ENCODE assay signal across 8 mouse cellular contexts in genomic region chr11:60106543-60107110, GRCm38 (mm10). TPM values are rescaled to one million over a fixed set of nuclear protein-coding genes. Genes with fewer than 3 reads are reported as not detected.
DNase-seq lines count a peak whose midpoint lies in the region; ATAC-seq and TF ChIP-seq lines count a peak whose summit lies in the region.

No protein-coding gene starts in this region.

- no peaks in the 10 kb centered on the region for H3K9me3 ChIP-seq in erythroblast, embryonic 14.5 days (ENCODE audit: control insufficient read depth, low read length)
- H3K9me3 ChIP-seq in hindbrain, postnatal 0 days (ENCODE audit: low read length): no peaks in the 10 kb centered on the region
- no peaks in the 10 kb centered on the region for H3K9me3 ChIP-seq in stomach, embryonic 16.5 days (replicated peaks; ENCODE audit: control insufficient read depth, low read length)

- H3K27ac ChIP-seq in hindbrain, postnatal 0 days: peak overlapping the region; percentile 98
- H3K27ac ChIP-seq in stomach, embryonic 16.5 days (ENCODE audit: low read length): peak overlapping the region; percentile 98

- TF ChIP-seq CTCF in hindbrain, postnatal 0 days (IDR thresholded peaks at IDR 0.05; ENCODE audit: low read depth): no peak

- WGBS in hindbrain, postnatal 0 days: 0% methylated on average over 14 of the region's 14 CpGs
- WGBS in stomach, embryonic 16.5 days: 4% methylated on average over 14 of the region's 14 CpGs

- no peak for ATAC-seq in erythroblast, adult 5-6 weeks (replicated peaks; ENCODE audit: low FRiP score, poor library complexity, severe bottlenecking)
- ATAC-seq in hindbrain, postnatal 0 days: peak; percentile 22
- peak; percentile 57 for ATAC-seq in megakaryocyte-erythroid progenitor cell, adult 5-6 weeks (replicated peaks; ENCODE audit: low FRiP score, low TSS enrichment, poor library complexity, severe bottlenecking)
- ATAC-seq in stomach, embryonic 16.5 days (ENCODE audit: insufficient read depth, low FRiP score): peak; percentile 30

- peak overlapping the region; percentile 90 for H3K4me2 ChIP-seq in hindbrain, postnatal 0 days (ENCODE audit: low read depth, low read length)
- H3K4me2 ChIP-seq in stomach, embryonic 16.5 days (ENCODE audit: low read depth, low read length): peak overlapping the region; percentile 89

- H3K4me3 ChIP-seq in erythroblast, embryonic 14.5 days (replicated peaks): peak overlapping the region; percentile 88
- H3K4me3 ChIP-seq in hindbrain, postnatal 0 days (ENCODE audit: low read length): peak overlapping the region; percentile 96
- peak overlapping the region; percentile 71 for H3K4me3 ChIP-seq in stomach, embryonic 16.5 days (replicated peaks; ENCODE audit: low read length)

- H3K36me3 ChIP-seq in erythroblast, embryonic 14.5 days (ENCODE audit: control insufficient read depth): peaks cover 13% of the 10 kb centered on the region
- H3K36me3 ChIP-seq in hindbrain, postnatal 0 days (ENCODE audit: insufficient read depth, low read length): no peaks in the 10 kb centered on the region
- no peaks in the 10 kb centered on the region for H3K36me3 ChIP-seq in stomach, embryonic 16.5 days (ENCODE audit: control insufficient read depth, insufficient read depth, low read length)

- H3K4me1 ChIP-seq in erythroblast, embryonic 14.5 days (ENCODE audit: control insufficient read depth): peaks cover 85% of the 10 kb centered on the region
- H3K4me1 ChIP-seq in hindbrain, postnatal 0 days (ENCODE audit: insufficient read depth, low read length): peaks cover 34% of the 10 kb centered on the region
- H3K4me1 ChIP-seq in stomach, embryonic 16.5 days (ENCODE audit: control insufficient read depth, insufficient read depth, low read length): peaks cover 54% of the 10 kb centered on the region

- peak overlapping the region; percentile 99 for H3K9ac ChIP-seq in hindbrain, postnatal 0 days (replicated peaks; ENCODE audit: low read length)
- H3K9ac ChIP-seq in stomach, embryonic 16.5 days (ENCODE audit: low read length): peak overlapping the region; percentile 100

- DNase-seq in cerebellum, adult 8-10 months: peak; percentile 37
- DNase-seq in gastrocnemius, postnatal 10 days: peak; percentile 47
- DNase-seq in hindbrain, postnatal 0 days (ENCODE audit: low spot score): peak; percentile 16
- peak; percentile 50 to 86 for DNase-seq in left cerebral cortex, adult 8-10 months (ENCODE audit: low spot score in 2 of 2)

- H3K27me3 ChIP-seq in erythroblast, embryonic 14.5 days (ENCODE audit: control insufficient read depth): no peaks in the 10 kb centered on the region
- H3K27me3 ChIP-seq in hindbrain, postnatal 0 days (ENCODE audit: insufficient read depth, low read length): no peaks in the 10 kb centered on the region
- H3K27me3 ChIP-seq in stomach, embryonic 16.5 days (ENCODE audit: control insufficient read depth, insufficient read depth, low read length): no peaks in the 10 kb centered on the region

RNA-seq across cellular contexts. Expression of gene Rai1, which starts 1.8 kb away (rescaled TPM):
- polyA plus RNA-seq in erythroblast, embryonic 14.5 days (2012): 1.9 and 2.0 TPM in 2 replicates
- 4.0 and 6.3 TPM in 2 replicates for total RNA-seq in erythroblast, adult 5-6 weeks (2015; ENCODE audit: low replicate concordance)
- 1.3 and 1.5 TPM in 2 replicates for total RNA-seq in erythroblast, adult 5-6 weeks (2017; ENCODE audit: low replicate concordance)
- 10 to 100 TPM; 27.7 to 37.6 TPM for total RNA-seq in gastrocnemius, postnatal 10 days (2021)
- 70.0 and 90.2 TPM in 2 replicates for total RNA-seq in hindbrain, postnatal 0 days (2014; rRNA removed)
- polyA plus RNA-seq in hindbrain, postnatal 0 days (2015; fragmentation: Nextera tagmentation; extraction: Ambion mirVana): 20.8 and 24.9 TPM in 2 replicates
- 10 to 100 TPM; 69.5 to 78.3 (median 71.5) TPM for total RNA-seq in left cerebral cortex, adult 8-10 months (2022)
- 55.9 and 58.6 TPM in 2 replicates for total RNA-seq in megakaryocyte-erythroid progenitor cell, adult 5-6 weeks (2014; fragmentation: Nextera tagmentation)
- 5.9 and 8.3 TPM in 2 replicates for total RNA-seq in megakaryocyte-erythroid progenitor cell, adult 5-6 weeks (2017)
- polyA plus RNA-seq in stomach, embryonic 16.5 days (2015; fragmentation: Nextera tagmentation; extraction: Ambion mirVana): 13.9 and 16.1 TPM in 2 replicates

Comparison
In these comparisons a context has a peak if more than half of its experiments do, and no peak if none do; other contexts are left out.
1. DNase-seq: peak in every context shown above with its lines; median percentile 68 in left cerebral cortex, adult 8-10 months; 47 in gastrocnemius, postnatal 10 days; 37 in cerebellum, adult 8-10 months; 16 in hindbrain, postnatal 0 days.